Mouse (Mus musculus) frontal cortex, postnatal 25 days (tissue): ENCODE measurements around the gene Zfp953.
"Not testable (repeated sequence)": the region's sequence is repeated elsewhere in the genome, so short reads cannot be mapped to it uniquely, and the experiment has no call there.

Experiments used
- DNase-seq, 2 experiments: peaks; one replicate each; pipeline ENCODE4 v3.0.0; 2022; ENCODE audit warnings: low spot score in 2 of 2

The Zfp953 gene

DNA sequence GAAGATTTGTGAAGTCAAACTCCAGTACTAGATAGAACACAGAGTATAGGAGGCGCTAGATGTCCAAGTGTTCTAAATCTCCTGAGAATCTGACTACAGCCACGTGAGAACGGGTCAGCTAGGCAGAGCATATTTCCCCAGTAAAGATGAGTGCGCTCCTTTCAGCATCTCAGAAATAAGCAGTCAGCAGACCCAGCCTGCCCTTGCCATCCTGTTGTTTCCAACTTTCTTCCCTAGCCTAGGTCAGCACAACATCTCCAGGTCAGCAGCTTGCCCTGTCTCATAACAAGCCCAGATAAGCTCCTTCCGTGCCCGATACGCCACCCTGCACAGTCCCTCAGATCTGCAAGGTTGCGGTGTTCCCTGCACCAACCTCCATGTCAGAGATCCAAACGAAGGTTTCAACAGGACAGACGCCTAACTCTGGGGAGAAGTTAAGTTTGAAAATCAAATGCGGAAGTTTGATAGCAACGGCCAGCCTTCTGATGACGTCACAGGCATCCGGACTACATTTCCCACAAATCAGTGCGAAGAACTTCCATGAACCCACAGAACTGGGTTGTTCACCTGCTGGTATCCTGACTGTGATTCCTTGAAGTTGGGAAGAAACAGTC, at the start of gene Zfp953, which contains the start of gene Gm28044:
TSS of gene Zfp953 (minus strand) at position 475 of the 614 bp plus-strand sequence.
TSS of gene Gm28044 (minus strand) at position 406 of the 614 bp plus-strand sequence.
- DNase-seq = peak; percentile 75 to 76

GRCm38 (mm10) chr13:67399183-67399903, 38.9 kb upstream of the Zfp953 start, which contains the start of gene Zfp429:
Zfp429 (minus strand) TSS chr13:67399819.
- peak; percentile 42 to 59 for DNase-seq

GRCm38 (mm10) chr13:67376255-67376654, 15.8 kb upstream of the Zfp953 start:
- DNase-seq = not testable (repeated sequence)

GRCm38 (mm10) chr13:67375050-67375911, 14.9 kb upstream of the Zfp953 start, which contains the start of the genes Gm28041 and Zfp456:
Gm28041 (minus strand) TSS chr13:67375733.
Zfp456 (minus strand) TSS chr13:67375810.
- peak; percentile 10 to 40 for DNase-seq

GRCm38 (mm10) chr13:67351854-67352253, 8.6 kb downstream of the Zfp953 start:
- DNase-seq = no peak

DNA sequence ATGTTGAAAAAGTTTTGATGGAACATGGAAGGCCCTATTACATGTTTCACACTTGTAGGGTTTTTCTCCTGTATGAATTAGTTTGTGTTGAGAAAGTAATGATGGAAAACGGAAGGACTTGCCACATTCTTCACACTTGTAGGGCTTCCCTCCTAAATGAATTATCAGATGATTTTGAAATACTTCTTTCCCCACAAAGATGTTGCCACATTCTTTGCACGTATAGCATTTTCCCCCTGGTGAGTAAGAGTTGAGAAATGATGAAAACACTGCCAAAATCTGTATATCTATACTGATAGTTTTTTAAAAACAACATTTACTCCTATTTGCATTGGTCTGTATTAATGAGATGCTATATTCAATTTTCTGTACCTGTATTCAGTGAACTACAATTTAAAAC, 17.0 kb downstream of the Zfp953 start:
- no peak for DNase-seq

DNA sequence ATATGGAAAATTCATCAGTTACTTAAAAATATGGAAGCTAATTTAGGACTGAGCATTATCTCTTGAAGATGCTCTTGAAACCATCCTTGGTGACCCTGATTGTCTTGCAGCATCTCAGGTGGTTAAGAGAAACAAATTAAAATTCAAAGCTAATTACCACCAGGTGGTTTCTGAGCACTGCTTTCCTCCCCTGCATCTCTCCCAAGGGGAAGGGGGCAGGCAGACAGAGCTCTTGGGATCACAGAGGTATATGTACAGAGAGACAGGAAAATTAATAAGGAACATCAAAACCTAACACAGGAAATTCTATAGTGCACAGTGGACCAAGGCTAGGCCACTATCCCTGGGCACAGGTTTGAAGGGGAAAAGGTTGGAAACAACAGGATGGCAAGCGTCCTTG, 27.5 kb downstream of the Zfp953 start:
- no peak for DNase-seq

GRCm38 (mm10) chr13:67332019-67332724, 28.2 kb downstream of the Zfp953 start, which contains the start of gene Zfp595:
Zfp595 (minus strand) TSS chr13:67332570.
- peak; percentile 42 to 57 for DNase-seq

DNA sequence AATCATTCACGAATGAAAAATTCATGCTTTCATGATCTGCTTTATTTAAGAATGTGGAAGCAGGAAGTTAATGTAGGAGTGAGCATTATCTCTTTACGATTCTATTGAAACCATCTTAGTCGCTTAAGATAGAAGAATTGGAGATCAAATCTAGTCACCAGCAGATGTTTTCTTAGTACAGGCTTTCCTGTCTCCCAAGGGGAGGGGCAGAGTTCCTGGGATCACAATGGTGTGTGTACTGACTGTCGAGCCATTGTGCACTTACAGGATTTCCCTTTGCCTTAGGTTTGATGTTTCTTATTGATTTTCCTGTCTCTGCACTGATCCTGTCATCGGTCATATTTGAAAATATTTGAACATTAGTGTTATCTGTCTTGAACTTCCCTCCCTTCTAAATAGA, 53.7 kb downstream of the Zfp953 start:
- DNase-seq = no peak

DNA sequence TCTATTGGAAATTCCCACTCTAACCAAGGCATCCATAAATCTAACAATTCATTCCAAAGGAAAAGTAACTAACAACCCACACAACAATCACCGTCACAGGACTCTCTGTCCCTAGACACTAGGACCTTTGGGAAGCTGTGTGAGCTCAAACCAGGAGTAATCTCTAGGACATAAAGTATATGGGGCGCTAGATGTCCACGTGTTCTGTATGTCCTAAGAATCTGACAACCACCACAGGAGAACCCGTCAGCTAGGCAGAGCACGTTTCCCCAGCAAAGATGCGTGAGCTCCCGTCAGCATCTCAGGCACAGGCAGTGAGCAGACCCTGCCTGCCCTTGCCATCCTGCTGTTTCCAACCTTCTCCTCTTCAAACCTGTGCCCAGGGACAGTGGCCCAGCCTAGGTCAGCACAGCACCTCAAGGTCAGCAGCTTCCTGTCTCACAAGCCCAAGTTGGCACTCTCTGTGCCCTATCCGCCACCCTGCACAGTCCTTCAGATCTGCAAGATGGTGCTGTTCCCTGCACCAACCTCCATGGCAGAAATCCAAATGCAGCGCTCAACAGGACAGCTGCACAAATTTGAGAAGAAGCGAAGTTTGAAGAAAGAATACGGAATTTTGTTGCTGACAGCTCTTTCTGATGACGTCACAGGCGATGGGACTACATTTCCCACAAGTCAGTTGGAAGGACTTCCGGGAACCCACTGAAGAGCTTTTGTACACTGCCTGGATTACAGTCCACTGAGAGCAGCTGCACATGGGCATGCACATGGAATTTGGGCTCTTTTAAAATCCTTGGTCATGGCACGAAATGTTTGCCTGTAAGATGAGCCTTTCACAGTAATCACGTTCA, 54.4 kb downstream of the Zfp953 start, which contains the start of gene Zfp457:
TSS of gene Zfp457 (minus strand) at position 664 of the 851 bp plus-strand sequence.
- DNase-seq = peak; percentile 81 to 85
